Mouse (Mus musculus): Measurements from ENCODE around the gene Tbcc. TPM values are rescaled to one million over a fixed set of nuclear protein-coding genes. Genes with fewer than 3 reads are reported as not detected.

Tbcc gene
- polyA plus RNA-seq, 1 experiment from 2014 or later: 34.8 TPM

DNA sequence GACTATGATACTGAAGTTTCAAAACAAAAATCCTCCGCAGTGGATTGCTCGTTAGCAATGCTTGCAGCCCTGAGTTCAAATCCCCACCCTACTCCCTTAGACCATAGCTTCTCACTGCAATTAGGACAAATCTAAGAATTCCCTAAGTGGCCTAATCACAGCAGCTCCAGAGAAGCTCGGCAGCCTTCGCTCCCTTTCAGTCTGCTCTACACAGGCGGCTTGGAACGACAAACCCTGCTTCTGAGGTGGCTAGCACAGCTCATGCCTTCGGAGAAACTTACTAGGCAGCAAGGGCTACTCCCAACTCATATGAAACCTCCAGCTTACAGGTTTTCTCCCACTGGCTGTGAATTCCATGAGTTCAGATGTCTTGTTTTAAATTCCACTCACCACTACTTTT is 36.4 kb upstream of the Tbcc start:
- Histone ChIP-seq H3K4me3 (replicated peaks; ENCODE audit: low read length) (no peak overlapping the region), H3K36me3 (ENCODE audit: control insufficient read depth, insufficient read depth, low read length) (no peaks in the 10 kb centered on the region), H3K9me3 (replicated peaks; ENCODE audit: control insufficient read depth, low read length) (no peaks in the 10 kb centered on the region), H3K9ac (ENCODE audit: low read length) (no peak overlapping the region), H3K27me3 (ENCODE audit: control insufficient read depth, insufficient read depth, low read length) (no peaks in the 10 kb centered on the region), H3K27ac (ENCODE audit: low read length) (no peak overlapping the region), H3K4me1 (ENCODE audit: control insufficient read depth, insufficient read depth, low read length) (peaks cover 27% of the 10 kb centered on the region), H3K4me2 (ENCODE audit: low read depth, low read length) (no peak overlapping the region)
- 83% methylated on average over 7 of the region's 7 CpGs for WGBS
- no peak for ATAC-seq (ENCODE audit: insufficient read depth, low FRiP score)

DNA sequence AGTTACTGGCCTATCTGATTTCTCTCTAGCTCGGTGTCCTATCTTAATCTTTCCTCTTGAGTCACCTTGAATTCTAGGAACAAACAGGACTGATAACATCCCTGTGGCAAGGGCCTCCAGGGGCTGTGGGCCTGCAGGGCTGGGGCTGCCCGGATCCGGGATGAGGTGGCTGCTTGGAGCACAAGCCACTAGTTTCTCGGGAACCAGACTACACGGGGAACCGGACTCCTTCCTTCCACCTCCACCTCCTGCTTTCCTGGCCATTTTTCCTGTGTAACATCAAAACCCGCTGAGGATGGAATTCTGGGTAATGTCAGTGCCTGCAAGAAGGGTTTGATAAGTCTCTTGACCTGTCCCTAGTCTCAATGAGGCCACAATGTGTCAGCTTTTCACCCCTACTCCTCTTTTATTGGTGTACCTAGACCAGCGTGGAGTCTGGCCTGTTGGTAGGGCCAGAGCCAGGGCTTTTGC is 35.8 kb upstream of the Tbcc start:
- Histone ChIP-seq H3K4me1 (ENCODE audit: control insufficient read depth, insufficient read depth, low read length) (peaks cover 27% of the 10 kb centered on the region), H3K36me3 (ENCODE audit: control insufficient read depth, insufficient read depth, low read length) (no peaks in the 10 kb centered on the region), H3K27me3 (ENCODE audit: control insufficient read depth, insufficient read depth, low read length) (no peaks in the 10 kb centered on the region), H3K9ac (ENCODE audit: low read length) (0 out of 2 replicates have a peak overlapping the region, but pooled peaks have one; percentile 54), H3K4me3 (replicated peaks; ENCODE audit: low read length) (no peak overlapping the region), H3K4me2 (ENCODE audit: low read depth, low read length) (peak overlapping the region; percentile 69), H3K9me3 (replicated peaks; ENCODE audit: control insufficient read depth, low read length) (no peaks in the 10 kb centered on the region), H3K27ac (ENCODE audit: low read length) (peak overlapping the region; percentile 100; the same call in 1 of the 2 replicates)
- no peak for ATAC-seq (ENCODE audit: insufficient read depth, low FRiP score)
- 59% methylated on average over 8 of the region's 8 CpGs for WGBS

DNA sequence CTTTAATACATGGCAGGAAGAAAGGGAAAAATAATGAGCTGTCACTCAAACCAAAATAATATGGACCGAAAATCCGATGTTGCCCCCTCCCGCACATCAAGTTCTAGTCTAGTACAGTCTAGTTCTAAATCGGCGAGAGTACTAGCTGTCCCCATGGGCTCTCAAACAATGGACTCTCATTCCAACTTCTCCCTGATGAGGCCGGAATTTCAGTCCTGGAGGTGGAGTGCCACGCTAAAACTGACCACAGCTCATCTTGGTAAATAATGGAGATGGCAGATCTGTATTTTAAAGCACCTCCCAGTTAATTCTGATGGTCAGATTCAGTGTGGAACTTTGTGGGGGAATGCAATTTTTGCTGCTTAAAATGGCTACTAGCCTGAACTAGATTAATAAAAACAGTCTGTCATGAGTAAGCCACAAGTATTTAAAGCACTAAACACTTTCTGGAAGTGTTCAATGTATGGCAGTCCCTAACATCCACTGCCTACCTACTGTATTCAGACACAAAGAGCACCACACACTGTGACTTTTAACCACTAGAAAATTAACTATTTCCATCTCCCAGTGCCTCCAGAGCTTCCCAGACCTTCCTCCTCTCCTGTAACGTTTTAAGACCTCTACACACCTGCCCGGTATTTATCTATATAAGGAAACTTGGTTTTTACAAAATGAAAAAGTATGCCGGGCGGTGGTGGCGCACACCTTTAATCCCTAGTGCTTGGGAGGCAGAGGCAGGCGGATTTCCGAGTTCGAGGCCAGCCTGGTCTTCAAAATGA is 35.0 kb upstream of the Tbcc start:
- H3K4me1 ChIP-seq (ENCODE audit: control insufficient read depth, insufficient read depth, low read length): peaks cover 27% of the 10 kb centered on the region
- peak overlapping the region; percentile 94 for H3K4me3 ChIP-seq (replicated peaks; ENCODE audit: low read length)
- no peaks in the 10 kb centered on the region for H3K9me3 ChIP-seq (replicated peaks; ENCODE audit: control insufficient read depth, low read length)
- H3K9ac ChIP-seq (ENCODE audit: low read length): peak overlapping the region; percentile 100
- WGBS: 44% methylated on average over 15 of the region's 15 CpGs
- no peaks in the 10 kb centered on the region for H3K27me3 ChIP-seq (ENCODE audit: control insufficient read depth, insufficient read depth, low read length)
- H3K27ac ChIP-seq (ENCODE audit: low read length): peak overlapping the region; percentile 100
- H3K4me2 ChIP-seq (ENCODE audit: low read depth, low read length): peak overlapping the region; percentile 69
- no peak for ATAC-seq (ENCODE audit: insufficient read depth, low FRiP score)
- H3K36me3 ChIP-seq (ENCODE audit: control insufficient read depth, insufficient read depth, low read length): no peaks in the 10 kb centered on the region

DNA sequence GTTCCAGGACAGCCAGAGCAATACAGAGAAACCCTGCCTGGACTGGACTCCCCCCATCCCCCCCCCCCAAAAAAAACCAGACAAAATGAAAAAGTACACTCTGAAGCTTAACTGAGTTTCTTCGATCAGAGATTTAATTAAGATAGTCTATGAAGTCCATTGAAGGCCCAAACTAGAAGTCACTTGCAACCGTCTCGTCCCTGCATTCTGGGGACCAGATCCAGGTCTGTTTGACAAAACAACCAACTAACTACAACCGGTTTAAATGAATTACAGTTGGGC is 34.4 kb upstream of the Tbcc start:
- H3K4me1 ChIP-seq (ENCODE audit: control insufficient read depth, insufficient read depth, low read length): peaks cover 27% of the 10 kb centered on the region
- H3K4me2 ChIP-seq (ENCODE audit: low read depth, low read length): peak overlapping the region; percentile 69
- peak overlapping the region; percentile 100 for H3K27ac ChIP-seq (ENCODE audit: low read length)
- no peaks in the 10 kb centered on the region for H3K36me3 ChIP-seq (ENCODE audit: control insufficient read depth, insufficient read depth, low read length)
- H3K9ac ChIP-seq (ENCODE audit: low read length): peak overlapping the region; percentile 100
- 7% methylated on average over 4 of the region's 4 CpGs for WGBS
- ATAC-seq (ENCODE audit: insufficient read depth, low FRiP score): no peak
- H3K4me3 ChIP-seq (replicated peaks; ENCODE audit: low read length): peak overlapping the region; percentile 94
- H3K27me3 ChIP-seq (ENCODE audit: control insufficient read depth, insufficient read depth, low read length): no peaks in the 10 kb centered on the region
- H3K9me3 ChIP-seq (replicated peaks; ENCODE audit: control insufficient read depth, low read length): no peaks in the 10 kb centered on the region

DNA sequence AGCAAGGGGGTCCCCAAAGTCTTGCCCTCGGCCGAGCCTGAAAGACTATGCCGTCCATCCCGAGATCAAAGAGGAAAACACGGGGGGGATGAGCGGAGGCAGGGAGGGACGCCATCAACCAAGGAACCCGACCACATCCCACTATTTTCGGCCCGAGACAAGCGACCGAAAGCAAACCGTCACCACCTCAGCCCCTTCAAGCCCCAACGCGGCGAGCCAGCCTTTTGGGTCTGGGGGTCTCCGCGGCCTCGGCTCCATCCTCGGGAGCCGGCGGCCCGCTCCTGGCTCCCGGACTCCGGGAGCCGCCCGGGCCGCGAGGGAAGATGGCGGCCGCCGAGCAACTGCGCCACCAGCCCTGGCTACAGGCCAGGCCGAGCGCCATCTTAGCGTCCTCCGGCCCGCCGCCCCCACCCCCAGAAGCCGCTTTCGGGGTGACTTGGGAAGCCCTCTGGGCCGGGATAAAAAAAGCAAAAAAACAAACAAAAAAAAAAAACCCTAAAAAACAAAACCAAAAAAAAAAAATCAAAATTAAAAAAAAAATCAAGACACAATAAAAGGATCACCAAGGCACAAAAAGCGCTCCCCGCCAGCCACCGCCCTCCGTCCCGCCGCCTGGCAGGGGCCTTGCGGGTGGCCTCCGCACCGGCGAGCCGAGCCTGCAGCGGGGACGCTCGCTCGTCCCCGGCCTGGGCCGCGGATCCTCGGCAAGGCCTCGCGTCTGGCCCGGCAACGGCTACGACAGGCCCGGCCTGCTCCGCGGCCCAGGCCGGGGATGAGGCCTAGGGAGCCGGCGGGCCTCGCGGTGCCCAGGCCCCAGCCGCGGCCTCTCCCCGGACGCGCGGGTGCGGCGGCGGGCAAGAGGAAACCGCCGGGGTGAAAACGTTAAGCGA is 33.8 kb upstream of the Tbcc start:
- peak overlapping the region; percentile 69 for H3K4me2 ChIP-seq (ENCODE audit: low read depth, low read length)
- peaks cover 27% of the 10 kb centered on the region for H3K4me1 ChIP-seq (ENCODE audit: control insufficient read depth, insufficient read depth, low read length)
- no peaks in the 10 kb centered on the region for H3K27me3 ChIP-seq (ENCODE audit: control insufficient read depth, insufficient read depth, low read length)
- H3K9me3 ChIP-seq (replicated peaks; ENCODE audit: control insufficient read depth, low read length): no peaks in the 10 kb centered on the region
- H3K27ac ChIP-seq (ENCODE audit: low read length): peak overlapping the region; percentile 100
- WGBS: under 1% methylated on average over 87 of the region's 87 CpGs
- peak overlapping the region; percentile 94 for H3K4me3 ChIP-seq (replicated peaks; ENCODE audit: low read length)
- ATAC-seq (ENCODE audit: insufficient read depth, low FRiP score): no peak
- no peaks in the 10 kb centered on the region for H3K36me3 ChIP-seq (ENCODE audit: control insufficient read depth, insufficient read depth, low read length)
- H3K9ac ChIP-seq (ENCODE audit: low read length): peak overlapping the region; percentile 100

DNA sequence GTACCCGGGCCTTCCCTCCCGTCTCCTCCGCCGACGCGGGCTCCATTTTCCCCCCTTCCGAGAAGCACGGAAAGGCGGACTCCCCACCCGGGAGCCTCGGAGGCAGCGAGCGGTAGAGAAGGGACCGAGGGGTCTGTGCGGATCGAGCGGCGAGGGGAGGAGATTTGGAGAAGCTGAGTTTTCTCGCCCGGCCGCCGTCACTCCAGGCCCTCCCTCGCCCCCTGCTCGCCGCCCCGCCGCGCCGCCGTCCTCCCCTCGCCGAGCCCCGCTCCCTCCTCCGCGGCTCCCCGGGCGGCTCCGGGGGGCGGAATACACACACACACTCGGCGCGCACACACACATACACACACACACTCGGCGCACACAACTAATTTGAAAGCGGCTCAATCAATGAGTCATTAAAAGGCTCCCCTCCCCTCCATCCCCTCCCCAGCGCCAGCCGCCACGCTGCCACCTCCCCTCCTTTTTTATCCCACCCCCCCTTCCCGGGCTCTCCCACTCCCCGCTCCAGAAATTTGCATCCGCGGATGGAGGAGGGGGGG is 33.1 kb upstream of the Tbcc start:
- no peaks in the 10 kb centered on the region for H3K36me3 ChIP-seq (ENCODE audit: control insufficient read depth, insufficient read depth, low read length)
- 1% methylated on average over 49 of the region's 52 CpGs for WGBS

DNA sequence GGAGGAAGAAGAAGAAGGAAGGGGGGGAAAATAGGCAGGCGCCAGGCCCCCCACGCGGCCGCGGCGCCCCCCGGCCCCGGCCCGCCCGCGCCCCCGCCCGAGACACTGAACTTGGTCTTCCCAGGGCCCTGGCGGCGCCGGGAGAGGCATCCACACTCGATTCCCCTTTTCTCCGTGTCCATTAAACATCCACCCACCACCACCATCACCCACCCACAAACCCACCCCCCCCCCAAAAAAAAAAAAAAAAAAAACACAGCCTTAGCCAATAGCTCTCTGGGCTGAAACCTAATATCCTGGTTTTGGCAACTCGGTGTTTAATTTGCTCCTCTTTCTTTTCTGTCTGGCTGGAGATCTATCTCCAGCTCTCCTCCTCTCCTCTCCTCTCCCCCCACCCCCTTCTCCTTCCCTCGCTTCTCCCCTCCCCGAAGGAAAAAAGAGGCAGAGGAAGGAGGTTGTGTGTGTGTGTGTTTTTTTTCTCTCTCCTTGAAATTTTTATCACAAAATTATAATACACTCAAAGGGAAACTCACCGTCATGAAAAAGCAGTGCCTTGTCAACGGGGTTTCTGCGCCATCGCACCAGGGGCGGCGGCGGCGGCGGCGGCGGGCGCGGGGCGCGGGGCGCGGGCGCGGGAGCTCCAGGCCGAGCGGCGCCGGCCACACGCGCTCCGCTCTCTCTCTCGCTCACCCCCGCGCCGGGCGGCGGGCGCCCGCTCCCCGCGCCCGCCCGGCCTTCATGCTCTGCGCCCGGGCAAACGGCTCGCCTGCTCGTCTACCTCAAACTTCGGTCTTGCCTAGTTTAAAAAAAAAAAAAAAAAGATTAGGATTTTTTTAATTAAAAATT is 32.4 kb upstream of the Tbcc start, which contains the start of gene Bicral:
Gene Bicral (minus strand): TSS at position 580 of the 846 bp plus-strand sequence.
- H3K9me3 ChIP-seq (replicated peaks; ENCODE audit: control insufficient read depth, low read length): no peaks in the 10 kb centered on the region
- H3K4me2 ChIP-seq (ENCODE audit: low read depth, low read length): peak within 1 kb of the TSS; percentile 69
- peak within 1 kb of the TSS; percentile 100 for H3K9ac ChIP-seq (ENCODE audit: low read length)
- ATAC-seq (ENCODE audit: insufficient read depth, low FRiP score): peak; percentile 74
- H3K4me1 ChIP-seq (ENCODE audit: control insufficient read depth, insufficient read depth, low read length): peaks cover 21% of the 10 kb centered on the region
- no peaks in the 10 kb centered on the region for H3K27me3 ChIP-seq (ENCODE audit: control insufficient read depth, insufficient read depth, low read length)
- H3K27ac ChIP-seq (ENCODE audit: low read length): peak within 1 kb of the TSS; percentile 100
- H3K36me3 ChIP-seq (ENCODE audit: control insufficient read depth, insufficient read depth, low read length): no peaks in the 10 kb centered on the region
- H3K4me3 ChIP-seq (replicated peaks; ENCODE audit: low read length): peak within 1 kb of the TSS; percentile 94
- under 1% methylated on average over 43 of the region's 65 CpGs for whole genome bisulfite sequencing

More for the DNA sequence above, 33.1 kb upstream of the Tbcc start:
- H3K27me3 ChIP-seq (ENCODE audit: control insufficient read depth, insufficient read depth, low read length): no peaks in the 10 kb centered on the region
- H3K4me3 ChIP-seq (replicated peaks; ENCODE audit: low read length): peak overlapping the region; percentile 94
- ATAC-seq (ENCODE audit: insufficient read depth, low FRiP score): peak; percentile 82
- peaks cover 27% of the 10 kb centered on the region for H3K4me1 ChIP-seq (ENCODE audit: control insufficient read depth, insufficient read depth, low read length)
- H3K4me2 ChIP-seq (ENCODE audit: low read depth, low read length): peak overlapping the region; percentile 69
- H3K9ac ChIP-seq (ENCODE audit: low read length): peak overlapping the region; percentile 100
- H3K9me3 ChIP-seq (replicated peaks; ENCODE audit: control insufficient read depth, low read length): no peaks in the 10 kb centered on the region
- peak overlapping the region; percentile 100 for H3K27ac ChIP-seq (ENCODE audit: low read length)

DNA sequence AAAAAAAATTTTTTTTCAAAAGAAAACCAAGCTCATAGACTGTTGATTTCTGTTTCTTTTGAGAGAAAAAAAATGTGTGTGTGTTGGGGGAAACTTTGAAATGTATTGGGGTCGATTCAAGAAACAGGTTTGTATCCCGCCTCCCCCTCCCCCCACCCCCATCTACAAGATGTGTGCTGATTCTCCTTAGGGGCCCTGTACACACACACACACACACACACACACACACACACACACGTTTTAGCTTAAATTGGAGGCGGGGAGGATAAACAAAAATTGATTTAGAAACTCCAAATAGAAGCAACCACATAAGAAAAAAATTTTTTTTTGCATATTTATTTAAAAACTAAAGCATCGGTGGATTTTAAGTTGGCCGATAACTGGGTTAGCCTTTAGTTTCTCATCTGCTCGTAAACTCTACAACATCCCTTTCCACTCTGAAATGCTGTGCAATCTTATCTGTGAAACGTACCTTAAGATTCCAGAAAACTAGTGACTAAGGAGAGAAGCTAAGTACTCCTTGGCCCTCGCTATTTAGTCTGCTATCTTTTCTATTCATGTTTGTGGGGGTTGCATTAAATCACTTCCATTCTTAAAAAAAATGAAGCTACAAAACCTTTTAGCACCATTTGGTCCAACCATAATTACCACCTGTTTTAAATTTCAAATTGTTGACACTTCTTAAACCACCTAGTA is 31.6 kb upstream of the Tbcc start:
- Histone ChIP-seq H3K36me3 (ENCODE audit: control insufficient read depth, insufficient read depth, low read length) (no peaks in the 10 kb centered on the region), H3K27ac (ENCODE audit: low read length) (peak overlapping the region; percentile 100), H3K4me1 (ENCODE audit: control insufficient read depth, insufficient read depth, low read length) (peaks cover 15% of the 10 kb centered on the region; the same call in 1 of the 2 replicates), H3K9ac (ENCODE audit: low read length) (peak overlapping the region; percentile 100), H3K9me3 (replicated peaks; ENCODE audit: control insufficient read depth, low read length) (no peaks in the 10 kb centered on the region), H3K27me3 (ENCODE audit: control insufficient read depth, insufficient read depth, low read length) (no peaks in the 10 kb centered on the region), H3K4me2 (ENCODE audit: low read depth, low read length) (peak overlapping the region; percentile 55), H3K4me3 (replicated peaks; ENCODE audit: low read length) (peak overlapping the region; percentile 94)
- WGBS: 16% methylated on average over 9 of the region's 9 CpGs
- no peak for ATAC-seq (ENCODE audit: insufficient read depth, low FRiP score)

All from stomach, embryonic 16.5 days (tissue).